Mouse (Mus musculus) midbrain, embryonic 10.5 days (tissue): ENCODE results near the gene Ate1. TPM values are rescaled to one million over a fixed set of nuclear protein-coding genes. Genes with fewer than 3 reads are reported as not detected.
A peak's percentile ranks its signal among the peaks of the same experiment; 100 is the strongest.
"Not testable (repeated sequence)": the region's sequence is repeated elsewhere in the genome, so short reads cannot be mapped to it uniquely, and the experiment has no call there.

Experiments used
- DNase-seq: peaks from one replicate; pipeline ENCODE4 v3.0.0-alpha.2; 2017; ENCODE audit warnings: low spot score
- H3K27ac ChIP-seq: fragments of 300-500 bp; sonication (generic); replicated peaks from 2 replicates; pipeline ENCODE4 v1.5.1; 2016; ENCODE audit warnings: mild to moderate bottlenecking
- H3K27me3 ChIP-seq: fragments of 300-500 bp; sonication (generic); 2 replicates; pipeline ENCODE4 v1.6.1; 2016; ENCODE audit warnings: low read depth, mild to moderate bottlenecking; ENCODE audit not compliant: poor library complexity, severe bottlenecking
- H3K36me3 ChIP-seq: fragments of 300-500 bp; sonication (generic); 2 replicates; pipeline ENCODE4 v1.6.1; 2016; ENCODE audit warnings: mild to moderate bottlenecking, moderate library complexity
- H3K4me1 ChIP-seq: fragments of 300-500 bp; sonication (generic); 2 replicates; pipeline ENCODE4 v1.6.1; 2016
- H3K4me3 ChIP-seq: fragments of 300-500 bp; sonication (generic); 2 replicates; pipeline ENCODE4 v1.5.1; 2016; ENCODE audit warnings: mild to moderate bottlenecking, moderate library complexity
- H3K9me3 ChIP-seq: fragments of 300-500 bp; sonication (generic); replicated peaks from 2 replicates; pipeline ENCODE4 v1.6.1; 2016; ENCODE audit warnings: mild to moderate bottlenecking
- WGBS: fragments of 180-500 bp; shearing (Covaris S2); methylation state at CpG from one replicate; pipeline ENCODE4 v1.1.7; 2016; 5-methylcytosine and 5-hydroxymethylcytosine counted together
- polyA plus RNA-seq: library from polyadenylated mRNA; unstranded; fragments of >200 nt; fragmentation: Nextera tagmentation; extraction: Ambion mirVana; gene quantifications from 2 replicates; pipeline ENCODE4 v1.2.1, GENCODE M21; 2016

Ate1 gene
- polyA plus RNA-seq, 1 experiment from 2014 or later = 60.5 TPM

- peak overlapping the region; percentile 99 for H3K27ac ChIP-seq
- H3K27me3 ChIP-seq = no peaks in the 10 kb centered on the region
These were observed 25.7 kb upstream of the Ate1 start for GRCm38 (mm10) chr7:130545893-130546292.

GRCm38 (mm10) chr7:130545401-130545800, 25.2 kb upstream of the Ate1 start:
- peaks cover 53% of the 10 kb centered on the region for H3K36me3 ChIP-seq
- H3K27ac ChIP-seq = peak overlapping the region; percentile 99; the same call in 1 of the 2 replicates
- H3K4me3 ChIP-seq = peak overlapping the region; percentile 85
- no peaks in the 10 kb centered on the region for H3K27me3 ChIP-seq
- 95% methylated on average over 5 of the region's 5 CpGs for WGBS
- 0 out of 2 replicates have a peak, but pooled peaks cover 4% of the 10 kb centered on the region for H3K9me3 ChIP-seq
- H3K4me1 ChIP-seq = peaks cover 19% of the 10 kb centered on the region
- no peak for DNase-seq

More at GRCm38 (mm10) chr7:130545893-130546292, 25.7 kb upstream of the Ate1 start:
- peaks cover 19% of the 10 kb centered on the region for H3K4me1 ChIP-seq
- H3K9me3 ChIP-seq = 0 out of 2 replicates have a peak, but pooled peaks cover 4% of the 10 kb centered on the region
- no peak for DNase-seq
- WGBS = 75% methylated on average over 3 of the region's 3 CpGs
- H3K4me3 ChIP-seq = peak overlapping the region; percentile 85
- peaks cover 48% of the 10 kb centered on the region for H3K36me3 ChIP-seq

- H3K4me3 ChIP-seq = no peak overlapping the region
- no peak overlapping the region for H3K27ac ChIP-seq
- no peak for DNase-seq
- 0 out of 2 replicates have a peak, but pooled peaks cover 4% of the 10 kb centered on the region for H3K9me3 ChIP-seq
- H3K4me1 ChIP-seq = peaks cover 19% of the 10 kb centered on the region
- no peaks in the 10 kb centered on the region for H3K27me3 ChIP-seq
- peaks cover 75% of the 10 kb centered on the region for H3K36me3 ChIP-seq
- WGBS = 99% methylated on average over 4 of the region's 4 CpGs
These were observed 23.0 kb upstream of the Ate1 start for GRCm38 (mm10) chr7:130543181-130543580.

- peaks cover 4% of the 10 kb centered on the region; the same call in 1 of the 2 replicates for H3K4me1 ChIP-seq
- 92% methylated on average over 7 of the region's 7 CpGs for WGBS
- H3K4me3 ChIP-seq = no peak overlapping the region
- H3K27ac ChIP-seq = no peak overlapping the region
- no peaks in the 10 kb centered on the region for H3K27me3 ChIP-seq
- DNase-seq = no peak
- H3K9me3 ChIP-seq = 0 out of 2 replicates have a peak, but pooled peaks cover 4% of the 10 kb centered on the region
- peaks cover 100% of the 10 kb centered on the region for H3K36me3 ChIP-seq
These were observed 20.0 kb upstream of the Ate1 start for GRCm38 (mm10) chr7:130540176-130540575.

GRCm38 (mm10) chr7:130537068-130537467, 16.9 kb upstream of the Ate1 start:
- no peak overlapping the region for H3K27ac ChIP-seq
- DNase-seq = no peak
- H3K9me3 ChIP-seq = no peaks in the 10 kb centered on the region
- peaks cover 100% of the 10 kb centered on the region for H3K36me3 ChIP-seq
- H3K27me3 ChIP-seq = no peaks in the 10 kb centered on the region
- no peak overlapping the region for H3K4me3 ChIP-seq
- 92% methylated on average over 4 of the region's 4 CpGs for WGBS
- H3K4me1 ChIP-seq = peaks cover 3% of the 10 kb centered on the region; the same call in 1 of the 2 replicates

- Histone ChIP-seq H3K36me3 (peaks cover 100% of the 10 kb centered on the region), H3K27ac (no peak overlapping the region), H3K4me3 (no peak overlapping the region), H3K9me3 (no peaks in the 10 kb centered on the region), H3K4me1 (peaks cover 3% of the 10 kb centered on the region; the same call in 1 of the 2 replicates), H3K27me3 (no peaks in the 10 kb centered on the region)
- DNase-seq = no peak
- 93% methylated on average over 4 of the region's 4 CpGs for WGBS
These were observed 15.0 kb upstream of the Ate1 start for GRCm38 (mm10) chr7:130535174-130535573.

- peak; percentile 87 for DNase-seq
- H3K9me3 ChIP-seq = no peaks in the 10 kb centered on the region
- 0 out of 2 replicates have a peak overlapping the region, but pooled peaks have one; percentile 52 for H3K27ac ChIP-seq
- no peak overlapping the region for H3K4me3 ChIP-seq
- H3K36me3 ChIP-seq = peaks cover 98% of the 10 kb centered on the region
- WGBS = 56% methylated on average over 24 of the region's 25 CpGs
- H3K27me3 ChIP-seq = no peaks in the 10 kb centered on the region
- peaks cover 3% of the 10 kb centered on the region; the same call in 1 of the 2 replicates for H3K4me1 ChIP-seq
These were observed 13.4 kb upstream of the Ate1 start for GRCm38 (mm10) chr7:130533316-130534260.

- H3K36me3 ChIP-seq = peaks cover 76% of the 10 kb centered on the region
- not testable (repeated sequence) for DNase-seq, H3K27ac ChIP-seq, H3K27me3 ChIP-seq, H3K9me3 ChIP-seq, H3K4me3 ChIP-seq, H3K4me1 ChIP-seq
- WGBS = 96% methylated on average over 15 of the region's 15 CpGs
These were observed 11.0 kb upstream of the Ate1 start for GRCm38 (mm10) chr7:130531138-130531537.

- no peak overlapping the region for H3K4me3 ChIP-seq
- DNase-seq = no peak
- H3K27me3 ChIP-seq = no peaks in the 10 kb centered on the region
- H3K36me3 ChIP-seq = peaks cover 38% of the 10 kb centered on the region
- 89% methylated on average over 9 of the region's 9 CpGs for WGBS
- no peak overlapping the region for H3K27ac ChIP-seq
- H3K4me1 ChIP-seq = no peaks in the 10 kb centered on the region
- no peaks in the 10 kb centered on the region for H3K9me3 ChIP-seq
These were observed 7.1 kb upstream of the Ate1 start for GRCm38 (mm10) chr7:130527306-130527705.

- H3K4me1 ChIP-seq = peaks cover 14% of the 10 kb centered on the region
- no peak overlapping the region for H3K4me3 ChIP-seq
- peaks cover 2% of the 10 kb centered on the region; the same call in 1 of the 2 replicates for H3K36me3 ChIP-seq
- H3K9me3 ChIP-seq = no peaks in the 10 kb centered on the region
- H3K27ac ChIP-seq = no peak overlapping the region
- DNase-seq = no peak
- WGBS = 94% methylated on average over 8 of the region's 8 CpGs
- H3K27me3 ChIP-seq = no peaks in the 10 kb centered on the region
These were observed 3.3 kb upstream of the Ate1 start for GRCm38 (mm10) chr7:130523451-130523850.

- no peaks in the 10 kb centered on the region for H3K9me3 ChIP-seq
- no peaks in the 10 kb centered on the region for H3K36me3 ChIP-seq
- peaks cover 27% of the 10 kb centered on the region for H3K4me1 ChIP-seq
- DNase-seq = no peak
- no peak overlapping the region for H3K4me3 ChIP-seq
- 90% methylated on average over 14 of the region's 14 CpGs for WGBS
- no peak overlapping the region for H3K27ac ChIP-seq
- H3K27me3 ChIP-seq = no peaks in the 10 kb centered on the region
These were observed 748 bp upstream of the Ate1 start for GRCm38 (mm10) chr7:130520812-130521422.

- Histone ChIP-seq H3K4me1 (peaks cover 27% of the 10 kb centered on the region), H3K9me3 (no peaks in the 10 kb centered on the region), H3K27me3 (no peaks in the 10 kb centered on the region), H3K4me3 (peak overlapping the region; percentile 78), H3K36me3 (peaks cover 12% of the 10 kb centered on the region), H3K27ac (peak overlapping the region; percentile 97)
- DNase-seq = peak; percentile 98
- under 1% methylated on average over 90 of the region's 90 CpGs for WGBS
These were observed 797 bp downstream of the Ate1 start for GRCm38 (mm10) chr7:130519096-130520048.
